Mouse (Mus musculus) cortical plate, adult 2 months (tissue): ENCODE measurements around the gene Lyve1. TPM values are rescaled to one million over a fixed set of nuclear protein-coding genes. Genes with fewer than 3 reads are reported as not detected.
A peak's percentile ranks its signal among the peaks of the same experiment; 100 is the strongest.

ENCODE experiments used
- H3K27ac ChIP-seq: fragments of 200-500 bp; 2 replicates; pipeline ENCODE4 v1.5.1; 2012; ENCODE audit warnings: low read length, control low read depth, inconsistent platforms; ENCODE audit not compliant: insufficient read depth
- H3K4me1 ChIP-seq: fragments of 200-500 bp; 2 replicates; pipeline ENCODE4 v1.6.1; 2011; ENCODE audit warnings: low read length; ENCODE audit not compliant: control insufficient read depth, insufficient read depth
- H3K4me3 ChIP-seq: fragments of 200-500 bp; 2 replicates; pipeline ENCODE4 v1.5.1; 2011; ENCODE audit warnings: mild to moderate bottlenecking, low read length, control low read depth; ENCODE audit not compliant: insufficient read depth
- CTCF ChIP-seq: fragments of 200-500 bp; IDR thresholded peaks from 2 replicates; pipeline ENCODE4 v1.5.1; 2011; ENCODE audit warnings: mild to moderate bottlenecking, control low read depth, low read length; ENCODE audit not compliant: insufficient read depth; ENCODE audit errors: extremely low read depth
- POLR2A ChIP-seq: fragments of 200-500 bp; IDR thresholded peaks from 2 replicates; pipeline ENCODE4 v1.6.1; 2011; ENCODE audit warnings: mild to moderate bottlenecking, low read length, control low read depth; ENCODE audit not compliant: insufficient read depth; ENCODE audit errors: extremely low read depth
- polyA plus RNA-seq: library from polyadenylated mRNA; depleted of rRNA; stranded (reverse); fragments of >200 nt; gene quantifications from 2 replicates; pipeline ENCODE4 v1.2.3, GENCODE M21; 2012

Lyve1 gene
- polyA plus RNA-seq, 1 experiment = 0.71 TPM

- no peak overlapping the region for H3K27ac ChIP-seq
- no peaks in the 10 kb centered on the region for H3K4me1 ChIP-seq
- TF ChIP-seq POLR2A (no peak), CTCF (no peak)
- no peak overlapping the region for H3K4me3 ChIP-seq
Observed at GRCm38 (mm10) chr7:110834018-110834417, 29.0 kb downstream of the Lyve1 start.

- no peaks in the 10 kb centered on the region for H3K4me1 ChIP-seq
- TF ChIP-seq POLR2A (no peak), CTCF (no peak)
- H3K27ac ChIP-seq = no peak overlapping the region
- H3K4me3 ChIP-seq = no peak overlapping the region
Observed at GRCm38 (mm10) chr7:110833024-110833423, 30.0 kb downstream of the Lyve1 start.

DNA sequence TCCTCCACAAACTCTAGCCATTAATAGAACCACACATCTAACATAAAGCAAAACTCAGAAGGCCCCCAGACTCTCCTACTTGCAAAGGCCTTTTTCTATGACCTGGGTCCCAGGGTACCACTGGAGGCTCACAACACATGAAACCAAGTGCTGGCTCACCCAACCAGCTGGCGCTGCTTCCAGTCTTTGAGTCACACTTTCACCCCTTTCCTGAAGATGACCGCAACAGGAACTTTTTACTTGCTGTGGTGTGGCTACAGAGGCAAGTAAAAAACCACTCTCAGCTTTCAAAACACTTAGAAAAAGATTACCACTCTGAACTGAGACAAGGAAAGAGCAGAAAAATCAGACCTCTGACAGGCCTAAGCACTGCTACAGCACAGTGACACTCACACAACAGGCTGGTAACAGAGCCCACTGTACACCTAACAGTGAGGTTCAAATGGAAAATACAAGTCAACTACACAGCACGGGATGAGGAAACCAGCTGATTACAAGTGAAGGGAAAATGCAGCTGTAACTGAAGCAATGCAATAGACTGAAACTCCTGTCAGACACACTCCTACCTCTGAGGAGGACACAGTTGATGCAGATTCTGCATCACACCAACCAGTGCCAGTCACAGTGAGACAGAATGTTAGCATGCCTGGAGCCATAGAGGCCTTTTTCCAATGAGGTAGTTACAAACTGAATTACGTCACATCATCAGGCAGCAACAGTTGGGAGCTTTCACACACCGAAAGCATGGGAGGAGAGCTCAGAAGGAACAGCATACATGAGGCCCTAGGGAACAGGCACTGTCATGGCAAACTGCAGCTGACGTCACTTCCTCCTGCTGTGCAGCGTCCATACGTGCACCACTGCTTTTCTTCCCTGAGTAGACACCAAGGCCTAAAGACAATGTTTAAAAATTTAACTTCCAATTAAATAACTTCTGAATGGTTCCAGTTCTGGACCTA lies 38.8 kb downstream of the Lyve1 start:
- Histone ChIP-seq H3K27ac (no peak overlapping the region), H3K4me3 (no peak overlapping the region), H3K4me1 (peaks cover 5% of the 10 kb centered on the region; the same call in 1 of the 2 replicates)
- no peak for TF ChIP-seq POLR2A
- no peak for TF ChIP-seq CTCF

GRCm38 (mm10) chr7:110823593-110823992 lies 39.4 kb downstream of the Lyve1 start:
- H3K27ac ChIP-seq = no peak overlapping the region
- TF ChIP-seq POLR2A = no peak
- no peak for TF ChIP-seq CTCF
- no peak overlapping the region for H3K4me3 ChIP-seq
- peaks cover 7% of the 10 kb centered on the region for H3K4me1 ChIP-seq

- TF ChIP-seq CTCF (no peak), POLR2A (no peak)
- H3K4me3 ChIP-seq = no peak overlapping the region
- H3K27ac ChIP-seq = no peak overlapping the region
- peaks cover 7% of the 10 kb centered on the region for H3K4me1 ChIP-seq
Observed at GRCm38 (mm10) chr7:110823076-110823475, 40.0 kb downstream of the Lyve1 start.

GRCm38 (mm10) chr7:110822055-110822454 lies 41.0 kb downstream of the Lyve1 start:
- 0 out of 2 replicates have a peak overlapping the region, but pooled peaks have one; percentile 8 for H3K27ac ChIP-seq
- H3K4me3 ChIP-seq = no peak overlapping the region
- H3K4me1 ChIP-seq = peaks cover 7% of the 10 kb centered on the region
- TF ChIP-seq POLR2A = no peak
- no peak for TF ChIP-seq CTCF

GRCm38 (mm10) chr7:110821653-110822052 lies 41.4 kb downstream of the Lyve1 start:
- Histone ChIP-seq H3K4me3 (no peak overlapping the region), H3K27ac (no peak overlapping the region), H3K4me1 (peaks cover 7% of the 10 kb centered on the region)
- no peak for TF ChIP-seq POLR2A
- TF ChIP-seq CTCF = no peak

- TF ChIP-seq CTCF = 0 out of 2 replicates have a peak, but pooled peaks have one; percentile 10
- TF ChIP-seq POLR2A = no peak
- Histone ChIP-seq H3K4me1 (peaks cover 7% of the 10 kb centered on the region), H3K4me3 (no peak overlapping the region), H3K27ac (no peak overlapping the region)
Observed at GRCm38 (mm10) chr7:110821068-110821467, 42.0 kb downstream of the Lyve1 start.

- no peak overlapping the region for H3K4me3 ChIP-seq
- TF ChIP-seq CTCF (no peak), POLR2A (no peak)
- peaks cover 5% of the 10 kb centered on the region for H3K4me1 ChIP-seq
- H3K27ac ChIP-seq = no peak overlapping the region
Observed at GRCm38 (mm10) chr7:110818787-110819350, 44.2 kb downstream of the Lyve1 start.

- Histone ChIP-seq H3K4me3 (no peak overlapping the region), H3K4me1 (peaks cover 5% of the 10 kb centered on the region), H3K27ac (no peak overlapping the region)
- no peak for TF ChIP-seq POLR2A
- no peak for TF ChIP-seq CTCF
Observed at GRCm38 (mm10) chr7:110818206-110818605, 44.8 kb downstream of the Lyve1 start.
